Mouse (Mus musculus): Measurements from ENCODE around the gene Ralgps1. TPM values are rescaled to one million over a fixed set of nuclear protein-coding genes. Genes with fewer than 3 reads are reported as not detected.

Ralgps1 gene
- polyA plus RNA-seq, 1 experiment from 2014 or later = 42.8 TPM

GRCm38 (mm10) chr2:33319455-33319854 lies 51.8 kb downstream of the Ralgps1 start:
- Histone ChIP-seq H3K9me3 (no peaks in the 10 kb centered on the region), H3K27ac (replicated peaks) (no peak overlapping the region), H3K9ac (no peak overlapping the region), H3K4me2 (no peak overlapping the region), H3K4me1 (replicated peaks) (peaks cover 18% of the 10 kb centered on the region), H3K36me3 (peaks cover 6% of the 10 kb centered on the region; the same call in 1 of the 2 replicates), H3K4me3 (no peak overlapping the region), H3K27me3 (no peaks in the 10 kb centered on the region)
- 85% methylated on average over 5 of the region's 5 CpGs for WGBS
- no peak for ATAC-seq (ENCODE audit: low FRiP score, low read depth)

GRCm38 (mm10) chr2:33318491-33318964 lies 52.8 kb downstream of the Ralgps1 start:
- H3K9me3 ChIP-seq = no peaks in the 10 kb centered on the region
- no peak overlapping the region for H3K9ac ChIP-seq
- 65% methylated on average over 8 of the region's 8 CpGs for WGBS
- H3K27me3 ChIP-seq = no peaks in the 10 kb centered on the region
- no peak overlapping the region for H3K4me2 ChIP-seq
- H3K27ac ChIP-seq (replicated peaks) = no peak overlapping the region
- H3K36me3 ChIP-seq = peaks cover 7% of the 10 kb centered on the region; the same call in 1 of the 2 replicates
- no peak overlapping the region for H3K4me3 ChIP-seq
- no peak for ATAC-seq (ENCODE audit: low FRiP score, low read depth)
- peaks cover 15% of the 10 kb centered on the region for H3K4me1 ChIP-seq (replicated peaks)

- WGBS = 6% methylated on average over 7 of the region's 7 CpGs
- no peaks in the 10 kb centered on the region for H3K9me3 ChIP-seq
- H3K4me3 ChIP-seq = no peak overlapping the region
- peaks cover 4% of the 10 kb centered on the region; the same call in 1 of the 2 replicates for H3K36me3 ChIP-seq
- no peak overlapping the region for H3K4me2 ChIP-seq
- ATAC-seq (ENCODE audit: low FRiP score, low read depth) = peak; percentile 81
- no peak overlapping the region for H3K9ac ChIP-seq
- peaks cover 15% of the 10 kb centered on the region for H3K4me1 ChIP-seq (replicated peaks)
- no peaks in the 10 kb centered on the region for H3K27me3 ChIP-seq
- peak overlapping the region; percentile 38; the same call in 1 of the 2 replicates for H3K27ac ChIP-seq (replicated peaks)
Measured at GRCm38 (mm10) chr2:33316516-33316915, 54.8 kb downstream of the Ralgps1 start.

DNA sequence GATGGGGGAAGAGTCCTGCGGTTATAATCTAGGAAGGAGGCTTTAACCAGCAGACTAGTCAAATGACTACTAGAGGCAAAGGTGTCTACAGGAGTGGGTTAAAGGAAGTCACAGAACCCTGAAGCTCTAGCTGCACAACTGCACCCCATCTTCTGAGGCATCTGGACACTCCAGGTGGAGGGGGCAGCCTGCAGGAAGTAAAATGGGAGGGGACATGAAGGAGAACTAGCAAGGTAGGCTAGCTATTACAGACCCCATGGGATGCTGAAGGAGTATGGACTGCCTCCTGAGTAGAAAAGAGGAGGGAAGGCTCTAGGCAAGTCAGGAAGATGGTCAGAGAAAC lies 55.3 kb downstream of the Ralgps1 start:
- 85% methylated on average over 1 of the region's 1 CpGs for WGBS
- H3K9me3 ChIP-seq = no peaks in the 10 kb centered on the region
- H3K27ac ChIP-seq (replicated peaks) = no peak overlapping the region; the same call in 1 of the 2 replicates
- H3K4me2 ChIP-seq = no peak overlapping the region
- peaks cover 15% of the 10 kb centered on the region for H3K4me1 ChIP-seq (replicated peaks)
- no peak overlapping the region for H3K4me3 ChIP-seq
- no peaks in the 10 kb centered on the region for H3K27me3 ChIP-seq
- no peak for ATAC-seq (ENCODE audit: low FRiP score, low read depth)
- peaks cover 3% of the 10 kb centered on the region; the same call in 1 of the 2 replicates for H3K36me3 ChIP-seq
- H3K9ac ChIP-seq = no peak overlapping the region

DNA sequence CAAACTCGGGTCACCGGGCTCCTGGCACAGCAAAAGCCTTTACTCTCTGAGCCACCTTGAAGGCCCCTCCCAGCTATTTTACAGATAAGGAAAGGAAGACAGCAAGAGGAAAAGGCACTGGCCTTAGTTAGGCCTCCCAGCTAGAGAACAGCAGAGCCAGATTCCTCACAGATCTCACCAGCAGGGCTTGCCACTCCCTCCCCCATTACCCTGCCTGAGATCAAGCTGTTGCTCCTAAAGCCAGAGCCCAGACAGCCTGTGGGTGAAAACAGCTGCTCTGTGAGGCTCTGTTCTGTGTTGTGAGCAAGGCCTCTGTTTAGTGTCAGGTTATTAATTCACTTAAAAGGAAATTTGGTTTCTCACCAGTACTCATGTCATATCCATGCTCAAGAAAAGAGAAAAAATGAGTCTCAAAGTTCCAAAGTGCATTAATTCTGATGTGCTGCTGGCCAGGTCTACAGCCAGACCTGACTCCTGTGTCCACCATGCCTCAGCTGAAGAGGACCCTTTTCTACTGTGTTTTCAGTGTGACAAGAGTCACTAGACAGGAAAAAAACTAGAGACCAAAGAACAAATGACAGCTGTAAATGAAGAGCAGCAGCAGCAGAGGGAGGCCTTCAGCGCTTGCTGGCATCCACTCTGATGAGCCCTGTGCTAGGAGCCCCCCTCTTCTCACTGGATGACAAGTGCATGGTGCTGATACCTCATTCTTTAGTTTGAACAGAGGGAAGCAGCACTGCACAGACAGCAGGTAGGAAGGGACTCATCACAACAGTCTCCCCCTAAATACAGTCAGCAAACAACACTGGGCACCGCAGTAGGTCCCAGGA lies 55.8 kb downstream of the Ralgps1 start:
- WGBS = 71% methylated on average over 4 of the region's 4 CpGs
- H3K36me3 ChIP-seq = peaks cover 3% of the 10 kb centered on the region; the same call in 1 of the 2 replicates
- H3K27ac ChIP-seq (replicated peaks) = no peak overlapping the region; the same call in 1 of the 2 replicates
- ATAC-seq (ENCODE audit: low FRiP score, low read depth) = no peak
- peaks cover 15% of the 10 kb centered on the region for H3K4me1 ChIP-seq (replicated peaks)
- H3K9ac ChIP-seq = no peak overlapping the region
- H3K4me2 ChIP-seq = no peak overlapping the region
- H3K27me3 ChIP-seq = no peaks in the 10 kb centered on the region
- no peaks in the 10 kb centered on the region for H3K9me3 ChIP-seq
- no peak overlapping the region for H3K4me3 ChIP-seq

GRCm38 (mm10) chr2:33309426-33309825 lies 61.9 kb downstream of the Ralgps1 start:
- H3K4me2 ChIP-seq = no peak overlapping the region
- H3K36me3 ChIP-seq = peaks cover 3% of the 10 kb centered on the region; the same call in 1 of the 2 replicates
- 75% methylated on average over 9 of the region's 9 CpGs for WGBS
- no peaks in the 10 kb centered on the region for H3K9me3 ChIP-seq
- ATAC-seq (ENCODE audit: low FRiP score, low read depth) = peak; percentile 83; the same call in 1 of the 2 replicates
- H3K4me1 ChIP-seq (replicated peaks) = 0 out of 2 replicates have a peak, but pooled peaks cover 3% of the 10 kb centered on the region
- H3K9ac ChIP-seq = no peak overlapping the region
- no peak overlapping the region for H3K4me3 ChIP-seq
- H3K27me3 ChIP-seq = no peaks in the 10 kb centered on the region
- peak overlapping the region; percentile 9; the same call in 1 of the 2 replicates for H3K27ac ChIP-seq (replicated peaks)

DNA sequence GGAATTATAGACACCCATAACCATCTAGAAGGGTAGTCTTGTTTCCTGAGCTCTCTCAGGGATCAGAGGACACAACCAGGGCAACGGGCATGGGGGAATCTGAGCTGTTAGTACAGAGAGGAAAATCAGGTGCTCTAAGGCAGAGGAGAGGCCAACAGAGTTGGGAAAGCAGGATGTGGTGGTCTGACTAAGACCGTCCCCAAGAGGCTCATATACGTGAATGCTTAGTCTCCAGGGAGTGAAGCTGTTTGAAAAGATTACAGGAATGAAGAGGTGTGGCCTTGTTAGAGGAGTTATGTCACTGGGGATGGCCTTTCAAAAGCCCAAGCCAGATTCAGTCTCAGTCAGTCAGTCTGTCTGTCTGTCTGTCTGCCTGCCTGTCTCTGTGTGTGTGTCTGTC lies 64.7 kb downstream of the Ralgps1 start:
- no peak for ATAC-seq (ENCODE audit: low FRiP score, low read depth)
- Histone ChIP-seq H3K4me3 (no peak overlapping the region), H3K4me1 (replicated peaks) (peaks cover 12% of the 10 kb centered on the region), H3K4me2 (no peak overlapping the region), H3K9ac (no peak overlapping the region), H3K9me3 (no peaks in the 10 kb centered on the region), H3K27me3 (no peaks in the 10 kb centered on the region), H3K36me3 (no peaks in the 10 kb centered on the region), H3K27ac (replicated peaks) (no peak overlapping the region)
- 91% methylated on average over 3 of the region's 3 CpGs for WGBS

GRCm38 (mm10) chr2:33303416-33303947 lies 67.8 kb downstream of the Ralgps1 start:
- Histone ChIP-seq H3K4me1 (replicated peaks) (peaks cover 13% of the 10 kb centered on the region), H3K9ac (no peak overlapping the region), H3K4me2 (no peak overlapping the region), H3K36me3 (no peaks in the 10 kb centered on the region), H3K4me3 (no peak overlapping the region), H3K27me3 (no peaks in the 10 kb centered on the region), H3K27ac (replicated peaks) (no peak overlapping the region), H3K9me3 (no peaks in the 10 kb centered on the region)
- 73% methylated on average over 11 of the region's 11 CpGs for WGBS
- no peak for ATAC-seq (ENCODE audit: low FRiP score, low read depth)

DNA sequence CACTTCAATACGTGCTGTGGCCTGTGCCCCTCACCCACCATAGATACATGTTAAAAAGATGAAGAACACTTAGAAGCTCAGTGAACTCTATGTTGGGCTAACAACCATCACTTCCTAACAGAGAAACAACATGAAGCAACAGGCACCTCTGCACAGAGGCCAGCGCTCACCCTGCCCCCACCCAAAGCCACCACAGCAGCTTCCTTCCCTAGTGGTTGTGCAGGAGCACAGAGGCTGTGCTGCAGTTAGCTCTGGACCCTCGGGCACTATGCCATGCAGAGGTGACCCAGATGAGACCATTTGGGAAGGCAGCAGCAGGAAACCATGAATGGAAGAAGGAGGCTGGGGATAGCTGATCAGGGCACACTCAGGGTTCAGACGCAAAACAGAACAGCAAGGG lies 68.5 kb downstream of the Ralgps1 start:
- WGBS = 81% methylated on average over 4 of the region's 4 CpGs
- no peak overlapping the region for H3K27ac ChIP-seq (replicated peaks)

GRCm38 (mm10) chr2:33302405-33302804 lies 68.9 kb downstream of the Ralgps1 start:
- no peaks in the 10 kb centered on the region for H3K27me3 ChIP-seq
- ATAC-seq (ENCODE audit: low FRiP score, low read depth) = no peak
- no peak overlapping the region for H3K27ac ChIP-seq (replicated peaks)
- no peak overlapping the region for H3K4me3 ChIP-seq
- no peaks in the 10 kb centered on the region for H3K36me3 ChIP-seq
- H3K9me3 ChIP-seq = no peaks in the 10 kb centered on the region
- no peak overlapping the region for H3K9ac ChIP-seq
- no peak overlapping the region for H3K4me2 ChIP-seq
- WGBS = 75% methylated on average over 3 of the region's 3 CpGs
- peaks cover 13% of the 10 kb centered on the region for H3K4me1 ChIP-seq (replicated peaks)

More for the DNA sequence above, 68.5 kb downstream of the Ralgps1 start:
- Histone ChIP-seq H3K9ac (no peak overlapping the region), H3K4me3 (no peak overlapping the region), H3K4me1 (replicated peaks) (peaks cover 13% of the 10 kb centered on the region), H3K27me3 (no peaks in the 10 kb centered on the region), H3K36me3 (no peaks in the 10 kb centered on the region), H3K9me3 (no peaks in the 10 kb centered on the region), H3K4me2 (no peak overlapping the region)
- no peak for ATAC-seq (ENCODE audit: low FRiP score, low read depth)

DNA sequence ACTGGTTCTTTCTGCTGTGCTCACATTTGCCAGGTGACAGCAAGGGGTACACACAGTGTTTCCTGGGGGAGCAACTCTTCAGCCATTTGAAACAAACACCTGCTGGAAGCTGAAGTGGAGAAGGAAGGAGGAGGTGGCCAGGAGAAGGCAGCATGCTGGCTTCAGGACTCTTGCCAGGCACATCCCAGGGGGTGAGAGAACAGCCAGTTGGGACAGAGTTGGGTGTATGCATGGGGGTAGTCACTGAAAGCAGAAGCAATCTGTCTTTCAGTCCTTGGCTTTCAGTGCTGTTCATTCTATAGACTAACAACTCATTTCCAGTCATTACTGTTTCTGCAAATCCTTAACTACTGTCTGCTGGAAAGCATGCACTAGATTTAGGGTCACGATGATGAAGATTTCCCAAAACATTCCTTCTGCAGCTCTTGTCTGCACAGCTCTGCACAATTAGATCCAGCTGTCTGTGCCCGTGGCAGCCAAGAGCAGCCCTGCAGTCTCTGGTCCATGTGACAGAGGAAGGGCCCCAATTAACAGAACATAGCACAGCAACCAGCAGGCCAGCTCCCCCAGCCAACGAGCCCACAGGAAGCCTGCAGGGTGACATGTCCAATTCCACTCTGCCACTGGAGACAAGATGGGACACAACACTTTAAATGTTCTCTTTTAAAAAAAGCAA lies 70.8 kb downstream of the Ralgps1 start:
- Histone ChIP-seq H3K9ac (no peak overlapping the region), H3K9me3 (no peaks in the 10 kb centered on the region), H3K36me3 (0 out of 2 replicates have a peak, but pooled peaks cover 11% of the 10 kb centered on the region), H3K4me2 (no peak overlapping the region), H3K27me3 (no peaks in the 10 kb centered on the region), H3K4me3 (no peak overlapping the region), H3K27ac (replicated peaks) (0 out of 2 replicates have a peak overlapping the region, but pooled peaks have one; percentile 14), H3K4me1 (replicated peaks) (peaks cover 13% of the 10 kb centered on the region)
- WGBS = 63% methylated on average over 3 of the region's 3 CpGs
- ATAC-seq (ENCODE audit: low FRiP score, low read depth) = no peak

GRCm38 (mm10) chr2:33298928-33299327 lies 72.4 kb downstream of the Ralgps1 start:
- ATAC-seq (ENCODE audit: low FRiP score, low read depth) = 0 out of 2 replicates have a peak, but pooled peaks have one; percentile 45
- H3K9ac ChIP-seq = no peak overlapping the region
- no peak overlapping the region for H3K4me2 ChIP-seq
- H3K4me1 ChIP-seq (replicated peaks) = peaks cover 13% of the 10 kb centered on the region
- no peaks in the 10 kb centered on the region for H3K27me3 ChIP-seq
- 84% methylated on average over 4 of the region's 4 CpGs for WGBS
- H3K4me3 ChIP-seq = no peak overlapping the region
- no peak overlapping the region for H3K27ac ChIP-seq (replicated peaks)
- H3K36me3 ChIP-seq = 0 out of 2 replicates have a peak, but pooled peaks cover 11% of the 10 kb centered on the region
- H3K9me3 ChIP-seq = no peaks in the 10 kb centered on the region

Measured in hindbrain, embryonic 15.5 days (tissue).